Mouse (Mus musculus) E14TG2a.4 (cell line): ENCODE data around the gene Gm10945.

Experiments used
- CTCF ChIP-seq: conservative IDR thresholded peaks from 2 replicates; pipeline ENCODE4 v1.5.1; 2014; ENCODE audit warnings: low read length
- NANOG ChIP-seq: IDR thresholded peaks from 2 replicates; pipeline ENCODE4 v1.6.1; 2014; ENCODE audit warnings: borderline replicate concordance, low read length, mixed read lengths
- POU5F1 ChIP-seq: IDR thresholded peaks from 2 replicates; pipeline ENCODE4 v1.6.1; 2014; ENCODE audit warnings: low read length, borderline replicate concordance

DNA sequence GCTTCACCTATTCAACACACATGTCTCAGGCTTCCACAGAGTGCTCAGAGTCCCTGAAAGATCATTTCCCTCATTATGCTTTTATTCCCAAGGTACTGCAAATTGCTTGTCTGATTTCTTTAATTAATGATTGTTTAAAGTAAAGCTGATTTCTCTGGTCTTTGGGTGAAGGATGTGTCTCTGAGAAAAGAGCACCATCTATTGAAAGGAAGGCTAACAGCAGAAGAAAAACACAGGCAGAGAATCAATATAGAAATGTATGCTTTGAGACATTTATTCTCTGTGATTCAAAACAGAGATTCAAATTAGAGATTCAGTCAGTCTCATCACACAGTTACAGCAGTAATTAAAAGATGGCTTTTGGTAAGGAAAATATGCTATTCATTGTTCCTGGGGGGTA is 28.7 kb upstream of the Gm10945 start:
- TF ChIP-seq CTCF, result no peak
- no peak for TF ChIP-seq POU5F1
- no peak for TF ChIP-seq NANOG
